Mouse (Mus musculus): ENCODE data around the gene Ascl5. TPM values are rescaled to one million over a fixed set of nuclear protein-coding genes. Genes with fewer than 3 reads are reported as not detected.

Ascl5 gene
- 0.07 TPM in 1 of 2 replicates, not detected in the other for polyA plus RNA-seq (2012)

- Histone ChIP-seq H3K4me1 (ENCODE audit: control insufficient read depth) (peaks cover 7% of the 10 kb centered on the region), H3K36me3 (ENCODE audit: control insufficient read depth) (no peaks in the 10 kb centered on the region), H3K9me3 (ENCODE audit: control insufficient read depth, low read length) (no peaks in the 10 kb centered on the region; the same call in 1 of the 2 replicates), H3K4me3 (replicated peaks) (no peak within 1 kb of the TSS), H3K27me3 (ENCODE audit: control insufficient read depth) (peaks cover 81% of the 10 kb centered on the region)
- no peak for TF ChIP-seq TAL1 (IDR thresholded peaks at IDR 0.05; ENCODE audit: low read length)
- TF ChIP-seq GATA1 (IDR thresholded peaks at IDR 0.05; ENCODE audit: low read length), result no peak
Observed at GRCm38 (mm10) chr1:136050312-136051012, at the start of gene Ascl5. Ascl5 (plus strand) TSS chr1:136050804.

GRCm38 (mm10) chr1:136001438-136001837 is 49.2 kb upstream of the Ascl5 start:
- TF ChIP-seq TAL1 (IDR thresholded peaks at IDR 0.05; ENCODE audit: low read length) (no peak), GATA1 (IDR thresholded peaks at IDR 0.05; ENCODE audit: low read length) (no peak)
- H3K9me3 ChIP-seq (ENCODE audit: control insufficient read depth, low read length), result peaks cover 2% of the 10 kb centered on the region; the same call in 1 of the 2 replicates

GRCm38 (mm10) chr1:136006292-136006748 is 44.3 kb upstream of the Ascl5 start, which contains the start of gene Igfn1:
Igfn1 (minus strand) TSS chr1:136006342.
- Histone ChIP-seq H3K4me3 (replicated peaks) (peak within 1 kb of the TSS; percentile 68), H3K4me1 (ENCODE audit: control insufficient read depth) (peaks cover 57% of the 10 kb centered on the region), H3K9me3 (ENCODE audit: control insufficient read depth, low read length) (peaks cover 11% of the 10 kb centered on the region), H3K27me3 (ENCODE audit: control insufficient read depth) (peaks cover 50% of the 10 kb centered on the region), H3K36me3 (ENCODE audit: control insufficient read depth) (peaks cover 10% of the 10 kb centered on the region)
- TF ChIP-seq TAL1 (IDR thresholded peaks at IDR 0.05; ENCODE audit: low read length) (no peak), GATA1 (IDR thresholded peaks at IDR 0.05; ENCODE audit: low read length) (no peak)

More at GRCm38 (mm10) chr1:136001438-136001837, 49.2 kb upstream of the Ascl5 start:
- Histone ChIP-seq H3K4me3 (replicated peaks) (no peak overlapping the region), H3K27me3 (ENCODE audit: control insufficient read depth) (peaks cover 74% of the 10 kb centered on the region), H3K4me1 (ENCODE audit: control insufficient read depth) (peaks cover 14% of the 10 kb centered on the region), H3K36me3 (ENCODE audit: control insufficient read depth) (no peaks in the 10 kb centered on the region)

DNA sequence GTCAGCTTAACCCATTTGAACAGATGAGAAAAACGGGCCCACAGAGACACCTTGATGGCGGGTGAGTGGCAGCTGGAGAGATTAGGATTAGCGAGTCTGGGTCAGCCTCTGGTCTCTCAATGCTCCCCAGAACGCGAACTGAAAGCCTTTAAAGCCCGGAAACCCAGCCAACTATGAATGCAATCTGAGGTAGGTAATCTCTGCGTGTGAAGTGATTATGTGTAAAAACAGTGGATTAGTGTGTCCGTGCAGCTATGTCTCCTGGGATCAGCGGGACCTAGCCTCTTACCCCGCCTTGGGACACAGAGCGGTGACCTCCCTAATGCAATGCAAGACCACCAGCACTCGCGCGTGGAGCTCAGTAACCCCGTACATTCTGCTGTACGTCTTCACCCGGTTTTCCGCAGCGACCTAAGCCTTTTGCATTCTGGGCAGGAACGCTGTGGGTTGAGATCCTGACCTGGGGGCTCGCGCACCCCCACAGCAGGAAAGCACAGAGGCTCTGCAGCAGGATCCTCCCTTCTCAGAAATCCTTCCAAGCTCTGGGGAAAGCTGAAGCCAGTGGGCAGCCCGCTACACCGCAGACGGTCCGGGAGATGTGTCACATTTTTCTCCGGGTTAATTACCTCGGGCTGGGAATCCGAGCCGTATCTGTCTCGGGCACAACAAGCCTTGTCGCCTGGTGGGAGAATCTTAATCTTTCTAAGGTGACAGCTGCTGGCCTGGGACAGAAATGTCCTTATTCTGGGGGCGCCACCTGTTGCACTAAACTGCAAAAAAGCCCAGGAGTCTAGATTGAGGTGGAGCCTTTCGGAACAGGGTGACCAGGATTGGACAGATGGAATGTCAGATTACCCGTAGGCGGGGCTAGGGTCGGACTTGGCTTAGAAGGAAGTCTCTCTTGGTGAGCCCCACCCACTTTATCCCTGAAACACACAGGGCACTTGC is 43.1 kb upstream of the Ascl5 start, which contains the start of gene Tmem9:
Gene Tmem9, plus strand, starts transcription at position 940 of the 948 bp plus-strand sequence.
- Histone ChIP-seq H3K4me1 (ENCODE audit: control insufficient read depth) (peaks cover 69% of the 10 kb centered on the region), H3K27me3 (ENCODE audit: control insufficient read depth) (peaks cover 41% of the 10 kb centered on the region), H3K4me3 (replicated peaks) (peak within 1 kb of the TSS; percentile 68), H3K36me3 (ENCODE audit: control insufficient read depth) (peaks cover 10% of the 10 kb centered on the region), H3K9me3 (ENCODE audit: control insufficient read depth, low read length) (peaks cover 9% of the 10 kb centered on the region)
- TF ChIP-seq TAL1 (IDR thresholded peaks at IDR 0.05; ENCODE audit: low read length) (no peak), GATA1 (IDR thresholded peaks at IDR 0.05; ENCODE audit: low read length) (peak; percentile 63; the same call in 1 of the 2 replicates)

DNA sequence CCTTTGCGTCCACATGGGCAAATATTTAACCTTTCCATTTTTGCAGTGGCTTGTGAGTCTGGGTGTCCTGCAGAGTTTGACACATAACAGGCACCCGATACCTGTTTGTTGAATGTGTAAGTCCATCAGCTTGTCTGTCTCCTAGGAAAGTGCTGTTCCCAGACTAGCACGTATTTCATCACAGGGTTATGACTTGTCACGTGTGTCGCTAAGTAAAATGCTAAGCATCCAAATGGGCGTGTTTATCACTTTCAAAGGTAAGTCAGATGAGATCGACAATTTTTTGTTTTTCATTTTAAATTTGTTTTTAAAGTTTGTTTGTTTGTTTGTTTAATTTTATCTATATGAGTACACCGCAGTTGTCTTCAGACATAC is 42.5 kb upstream of the Ascl5 start:
- Histone ChIP-seq H3K4me3 (replicated peaks) (peak overlapping the region; percentile 68), H3K27me3 (ENCODE audit: control insufficient read depth) (peaks cover 36% of the 10 kb centered on the region), H3K36me3 (ENCODE audit: control insufficient read depth) (peaks cover 10% of the 10 kb centered on the region), H3K9me3 (ENCODE audit: control insufficient read depth, low read length) (peaks cover 9% of the 10 kb centered on the region), H3K4me1 (ENCODE audit: control insufficient read depth) (peaks cover 73% of the 10 kb centered on the region)
- TF ChIP-seq GATA1 (IDR thresholded peaks at IDR 0.05; ENCODE audit: low read length) (no peak), TAL1 (IDR thresholded peaks at IDR 0.05; ENCODE audit: low read length) (no peak)

DNA sequence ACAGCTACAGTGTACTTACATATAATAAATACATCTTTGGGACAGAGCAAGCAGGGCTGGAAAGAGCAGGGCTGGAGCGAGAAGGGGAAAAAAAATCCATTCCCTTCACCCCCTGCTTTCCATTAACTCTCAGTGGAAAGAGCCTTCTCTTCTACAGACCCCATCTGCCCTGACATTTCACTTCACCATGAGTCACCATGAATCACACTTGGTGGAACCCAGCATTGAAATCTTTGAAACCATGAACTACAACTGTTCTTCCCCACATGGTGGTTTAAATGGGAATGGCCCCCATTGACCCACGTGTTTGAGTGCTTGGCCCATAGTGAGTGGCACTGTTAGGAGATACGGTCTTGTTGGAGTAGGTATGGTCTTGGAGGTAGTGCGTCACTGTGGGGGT is 40.4 kb upstream of the Ascl5 start:
- Histone ChIP-seq H3K9me3 (ENCODE audit: control insufficient read depth, low read length) (peaks cover 9% of the 10 kb centered on the region), H3K4me3 (replicated peaks) (no peak overlapping the region), H3K4me1 (ENCODE audit: control insufficient read depth) (peaks cover 89% of the 10 kb centered on the region), H3K36me3 (ENCODE audit: control insufficient read depth) (peaks cover 10% of the 10 kb centered on the region), H3K27me3 (ENCODE audit: control insufficient read depth) (peaks cover 22% of the 10 kb centered on the region)
- TF ChIP-seq GATA1 (IDR thresholded peaks at IDR 0.05; ENCODE audit: low read length), result no peak
- TF ChIP-seq TAL1 (IDR thresholded peaks at IDR 0.05; ENCODE audit: low read length), result no peak

DNA sequence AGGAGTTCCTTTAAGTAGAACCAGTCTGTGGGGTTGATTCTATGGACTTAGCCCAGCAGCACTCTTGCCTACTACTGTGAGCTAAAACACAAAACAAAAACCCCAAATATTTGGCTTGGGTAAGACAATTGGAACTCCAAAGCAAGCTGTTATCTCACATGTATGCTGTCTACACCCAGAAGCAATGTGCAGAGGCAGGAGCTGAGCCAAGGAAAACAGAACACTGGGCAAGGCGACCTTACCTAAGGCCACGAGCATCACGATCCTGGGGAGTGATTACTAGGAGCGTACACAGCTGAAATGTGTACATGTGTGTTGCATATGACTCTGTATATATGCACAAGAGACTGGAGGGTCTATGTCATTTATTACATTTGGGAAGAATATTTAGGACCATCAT is 37.1 kb upstream of the Ascl5 start:
- peaks cover 9% of the 10 kb centered on the region for H3K9me3 ChIP-seq (ENCODE audit: control insufficient read depth, low read length)
- TF ChIP-seq GATA1 (IDR thresholded peaks at IDR 0.05; ENCODE audit: low read length), result no peak
- TF ChIP-seq TAL1 (IDR thresholded peaks at IDR 0.05; ENCODE audit: low read length), result no peak
- no peak overlapping the region for H3K4me3 ChIP-seq (replicated peaks)
- H3K4me1 ChIP-seq (ENCODE audit: control insufficient read depth), result peaks cover 96% of the 10 kb centered on the region
- H3K27me3 ChIP-seq (ENCODE audit: control insufficient read depth), result no peaks in the 10 kb centered on the region
- peaks cover 16% of the 10 kb centered on the region for H3K36me3 ChIP-seq (ENCODE audit: control insufficient read depth)

DNA sequence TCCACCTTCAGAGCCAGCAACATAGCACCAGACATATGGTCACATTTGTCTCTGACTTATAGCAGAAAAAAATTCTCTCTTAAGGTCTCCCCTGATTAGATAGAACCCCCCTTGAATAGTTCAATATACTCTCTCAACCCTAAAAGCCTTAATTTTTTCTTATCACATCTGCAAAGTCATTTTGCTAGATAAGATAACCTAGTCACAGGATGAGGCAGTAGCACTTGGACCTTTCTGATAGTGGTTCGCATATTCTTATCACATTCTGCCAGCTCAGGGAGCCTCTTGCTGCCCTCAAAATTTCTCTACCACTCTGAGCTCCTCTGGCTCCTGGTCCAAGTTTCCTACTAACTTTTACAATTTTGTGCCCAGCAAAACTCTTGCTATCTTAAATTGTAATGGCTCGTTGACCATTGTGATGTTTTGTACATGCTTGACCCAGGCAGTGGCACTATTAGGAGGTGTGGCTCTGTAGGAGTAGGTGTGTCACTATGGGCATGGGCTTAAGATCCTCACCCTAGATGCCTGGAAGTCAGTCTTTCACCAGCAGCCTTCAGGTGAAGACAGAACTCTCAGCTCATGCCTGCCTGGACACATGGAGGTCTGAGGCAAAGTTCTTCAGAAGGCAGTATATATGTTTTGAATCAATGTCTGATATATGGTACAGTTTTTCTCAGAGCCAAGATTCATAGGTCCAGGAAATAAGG is 35.7 kb upstream of the Ascl5 start:
- peak overlapping the region; percentile 55 for H3K4me3 ChIP-seq (replicated peaks)
- H3K27me3 ChIP-seq (ENCODE audit: control insufficient read depth), result no peaks in the 10 kb centered on the region
- H3K36me3 ChIP-seq (ENCODE audit: control insufficient read depth), result peaks cover 28% of the 10 kb centered on the region
- H3K9me3 ChIP-seq (ENCODE audit: control insufficient read depth, low read length), result peaks cover 9% of the 10 kb centered on the region
- peaks cover 96% of the 10 kb centered on the region for H3K4me1 ChIP-seq (ENCODE audit: control insufficient read depth)
- TF ChIP-seq GATA1 (IDR thresholded peaks at IDR 0.05; ENCODE audit: low read length) (peak; percentile 99), TAL1 (IDR thresholded peaks at IDR 0.05; ENCODE audit: low read length) (peak; percentile 91)

All from erythroblast, embryonic 14.5 days (primary cell).